Mouse (Mus musculus): Measurements from ENCODE around the gene Aaas. TPM values are rescaled to one million over a fixed set of nuclear protein-coding genes. Genes with fewer than 3 reads are reported as not detected.

Gene Aaas
- polyA plus RNA-seq (2012; ENCODE audit: insufficient read depth, insufficient read length, missing spikeins) = 13.2 and 20.7 TPM in 2 replicates

DNA sequence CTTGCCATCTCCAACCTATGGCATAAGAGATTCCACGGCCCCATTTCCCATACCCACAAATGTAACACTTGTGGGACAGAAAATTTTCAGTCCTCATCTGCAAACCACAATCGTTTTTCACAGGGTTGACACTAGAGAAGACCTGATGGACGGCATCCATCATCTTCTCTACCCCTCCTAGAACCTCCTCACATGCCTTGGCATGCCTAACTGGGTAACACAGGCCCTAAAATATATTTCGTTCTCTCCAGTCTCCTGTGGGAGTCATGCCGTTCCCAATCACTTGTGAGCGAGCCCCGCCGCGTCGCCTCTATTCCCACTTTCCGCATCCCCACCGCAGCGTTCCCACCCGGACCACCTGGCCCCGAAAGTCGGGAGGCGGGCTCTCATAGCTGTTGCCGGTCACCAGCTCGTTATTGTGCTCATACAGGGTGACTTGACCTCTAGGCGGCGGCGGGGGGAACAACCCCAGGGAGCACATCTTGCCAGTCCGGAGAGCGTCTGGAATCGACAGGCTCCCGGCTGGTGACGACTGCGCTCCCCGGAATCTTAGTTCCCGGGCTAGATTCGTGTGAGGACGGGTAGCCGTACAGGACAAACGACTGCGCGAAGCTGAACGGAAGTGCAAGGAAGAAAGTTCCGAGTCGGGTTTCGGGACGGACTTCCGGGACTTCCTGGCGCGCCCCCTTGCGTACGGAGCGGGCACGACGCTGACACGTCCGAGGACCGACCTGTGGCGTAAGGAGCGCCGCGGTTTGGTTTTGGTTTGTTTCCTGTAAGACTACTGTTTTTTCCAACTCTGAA, at the start of gene Aaas:
Aaas (minus strand) TSS at position 634 of the 804 bp plus-strand sequence.
- Histone ChIP-seq H3K27ac (replicated peaks; ENCODE audit: low read depth, low read length) (peak within 1 kb of the TSS; percentile 66), H3K4me1 (ENCODE audit: control insufficient read depth, insufficient read depth, insufficient read length, low read length) (peaks cover 5% of the 10 kb centered on the region; the same call in 1 of the 2 replicates), H3K4me3 (ENCODE audit: insufficient read depth, low read depth, low read length) (peak within 1 kb of the TSS; percentile 82)

DNA sequence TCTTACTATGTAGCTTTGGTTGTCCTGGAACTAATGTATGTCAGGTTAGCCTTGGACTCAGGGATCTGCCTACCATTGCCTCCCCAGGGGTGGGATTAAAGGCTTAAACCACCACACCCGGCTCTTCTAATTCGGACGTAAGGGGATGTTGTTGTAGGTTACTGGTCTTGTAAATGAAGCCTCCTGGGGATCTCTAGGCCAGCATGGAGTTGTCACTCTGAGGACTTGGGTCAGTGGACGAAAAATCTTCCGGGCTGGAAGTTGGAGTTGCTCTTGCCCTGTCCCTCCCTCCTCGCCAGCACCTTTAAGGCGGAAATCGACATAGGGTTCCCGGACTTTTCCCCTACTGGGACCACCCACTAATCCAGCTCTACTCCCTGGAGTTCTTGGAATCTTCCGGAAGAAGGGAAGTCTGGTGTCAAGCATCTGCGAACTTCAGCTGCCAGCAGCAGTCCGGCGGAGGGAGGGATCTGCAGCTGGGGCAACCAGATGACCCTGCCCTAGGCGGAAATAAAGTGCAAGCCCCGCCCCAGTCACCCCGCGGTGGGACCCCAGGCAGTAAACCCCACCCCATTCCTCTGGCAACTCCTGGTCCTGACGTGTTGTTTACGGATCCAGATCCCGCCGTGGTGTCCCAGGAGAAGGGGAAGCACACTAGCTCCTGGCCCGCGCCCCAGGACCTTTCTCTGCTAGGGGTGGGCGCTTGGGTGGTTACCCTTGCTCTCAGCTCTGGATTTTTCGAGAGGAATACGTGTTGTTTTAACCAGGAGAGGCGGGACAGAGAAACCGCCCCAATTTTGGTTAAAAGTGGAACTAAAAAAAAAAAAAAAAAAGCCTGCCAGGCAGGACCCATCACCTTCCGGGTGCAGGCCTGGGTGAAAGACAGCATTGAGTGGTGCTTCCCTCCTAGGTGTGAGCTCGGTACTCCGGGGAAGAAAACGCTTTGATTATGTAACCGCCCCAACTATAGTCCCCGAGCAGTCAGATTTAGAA, 49.0 kb upstream of the Aaas start:
- Histone ChIP-seq H3K4me1 (ENCODE audit: control insufficient read depth, insufficient read depth, insufficient read length, low read length) (peaks cover 20% of the 10 kb centered on the region), H3K4me3 (ENCODE audit: insufficient read depth, low read depth, low read length) (peak overlapping the region; percentile 63), H3K27ac (replicated peaks; ENCODE audit: low read depth, low read length) (peak overlapping the region; percentile 96)

GRCm38 (mm10) chr15:102398629-102399028, 48.1 kb upstream of the Aaas start:
- Histone ChIP-seq H3K4me1 (ENCODE audit: control insufficient read depth, insufficient read depth, insufficient read length, low read length) (peaks cover 19% of the 10 kb centered on the region), H3K4me3 (ENCODE audit: insufficient read depth, low read depth, low read length) (peak overlapping the region; percentile 63)

DNA sequence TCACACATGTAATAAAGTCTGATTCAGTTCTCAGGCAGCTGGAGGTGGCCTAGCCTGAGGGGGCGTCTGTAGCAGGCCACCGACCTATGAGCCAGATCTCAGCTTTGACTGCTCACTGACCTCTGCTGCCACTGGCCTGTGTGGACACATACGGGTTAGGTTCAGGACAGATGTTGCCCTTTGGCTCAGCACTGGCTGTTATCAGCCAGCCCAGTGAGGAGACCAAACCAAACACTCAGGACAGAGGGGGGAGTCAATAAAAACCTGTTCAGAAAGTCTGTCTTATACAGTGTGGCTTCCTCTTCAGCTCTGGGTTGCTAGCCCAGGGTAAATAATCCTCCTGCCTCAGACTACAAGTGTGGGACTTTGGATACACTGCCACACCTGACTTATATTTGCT, 44.5 kb upstream of the Aaas start:
- H3K27ac ChIP-seq (replicated peaks; ENCODE audit: low read depth, low read length) = peak overlapping the region; percentile 88
- H3K4me1 ChIP-seq (ENCODE audit: control insufficient read depth, insufficient read depth, insufficient read length, low read length) = peaks cover 15% of the 10 kb centered on the region
- no peak overlapping the region for H3K4me3 ChIP-seq (ENCODE audit: insufficient read depth, low read depth, low read length)

More at GRCm38 (mm10) chr15:102398629-102399028, 48.1 kb upstream of the Aaas start:
- peak overlapping the region; percentile 96 for H3K27ac ChIP-seq (replicated peaks; ENCODE audit: low read depth, low read length)

GRCm38 (mm10) chr15:102393584-102394014, 43.0 kb upstream of the Aaas start:
- peaks cover 13% of the 10 kb centered on the region for H3K4me1 ChIP-seq (ENCODE audit: control insufficient read depth, insufficient read depth, insufficient read length, low read length)
- H3K27ac ChIP-seq (replicated peaks; ENCODE audit: low read depth, low read length) = peak overlapping the region; percentile 88
- H3K4me3 ChIP-seq (ENCODE audit: insufficient read depth, low read depth, low read length) = no peak overlapping the region

GRCm38 (mm10) chr15:102392520-102392919, 41.9 kb upstream of the Aaas start:
- H3K4me1 ChIP-seq (ENCODE audit: control insufficient read depth, insufficient read depth, insufficient read length, low read length) = peaks cover 9% of the 10 kb centered on the region
- H3K27ac ChIP-seq (replicated peaks; ENCODE audit: low read depth, low read length) = peak overlapping the region; percentile 44
- no peak overlapping the region for H3K4me3 ChIP-seq (ENCODE audit: insufficient read depth, low read depth, low read length)

GRCm38 (mm10) chr15:102388942-102389341, 38.4 kb upstream of the Aaas start:
- H3K4me3 ChIP-seq (ENCODE audit: insufficient read depth, low read depth, low read length) = no peak overlapping the region
- no peaks in the 10 kb centered on the region for H3K4me1 ChIP-seq (ENCODE audit: control insufficient read depth, insufficient read depth, insufficient read length, low read length)
- H3K27ac ChIP-seq (replicated peaks; ENCODE audit: low read depth, low read length) = no peak overlapping the region

DNA sequence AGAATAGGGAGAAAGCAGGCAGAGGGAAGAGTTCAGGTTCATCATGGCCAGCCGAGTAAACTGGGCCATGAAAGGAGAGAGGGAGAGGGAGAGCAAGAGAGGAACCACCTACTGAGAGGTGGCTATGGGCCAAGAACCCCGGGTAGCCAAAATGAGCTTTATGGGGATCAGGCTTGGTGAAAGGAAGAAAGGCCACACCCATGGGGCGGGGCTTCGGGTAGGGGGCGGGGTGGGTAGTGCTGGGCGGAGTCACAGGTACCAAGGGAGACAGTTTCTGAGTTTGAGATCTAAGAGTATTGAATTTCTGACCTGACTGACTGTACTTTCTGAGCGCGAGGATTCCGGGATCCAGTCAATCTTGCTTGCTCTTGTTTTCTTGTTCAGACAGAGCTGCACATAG, 36.1 kb upstream of the Aaas start:
- no peaks in the 10 kb centered on the region for H3K4me1 ChIP-seq (ENCODE audit: control insufficient read depth, insufficient read depth, insufficient read length, low read length)
- no peak overlapping the region for H3K4me3 ChIP-seq (ENCODE audit: insufficient read depth, low read depth, low read length)
- H3K27ac ChIP-seq (replicated peaks; ENCODE audit: low read depth, low read length) = no peak overlapping the region

- no peaks in the 10 kb centered on the region for H3K4me1 ChIP-seq (ENCODE audit: control insufficient read depth, insufficient read depth, insufficient read length, low read length)
- no peak overlapping the region for H3K27ac ChIP-seq (replicated peaks; ENCODE audit: low read depth, low read length)
- H3K4me3 ChIP-seq (ENCODE audit: insufficient read depth, low read depth, low read length) = no peak overlapping the region
Observed at GRCm38 (mm10) chr15:102383671-102384070, 33.1 kb upstream of the Aaas start.

DNA sequence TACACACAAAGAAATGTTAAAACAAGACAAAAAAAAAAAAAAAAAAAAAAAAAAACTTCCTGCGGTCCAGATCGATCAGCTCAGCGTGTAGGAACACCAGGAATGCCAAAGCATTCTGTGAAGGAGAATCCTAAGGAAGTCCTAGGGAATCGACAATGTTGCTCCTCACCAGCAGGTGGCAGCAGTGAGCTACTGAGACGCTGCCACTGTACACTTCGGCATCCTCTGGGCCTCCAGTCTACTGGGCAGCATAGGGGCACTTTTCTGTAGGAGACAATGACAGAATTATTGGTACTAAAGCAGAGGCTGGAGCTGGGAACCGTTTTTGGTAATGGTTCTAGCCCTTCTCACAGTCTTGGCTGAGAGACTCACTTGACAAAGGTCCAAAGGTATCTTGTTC, 31.0 kb upstream of the Aaas start:
- H3K4me1 ChIP-seq (ENCODE audit: control insufficient read depth, insufficient read depth, insufficient read length, low read length) = peaks cover 3% of the 10 kb centered on the region; the same call in 1 of the 2 replicates
- no peak overlapping the region for H3K4me3 ChIP-seq (ENCODE audit: insufficient read depth, low read depth, low read length)

GRCm38 (mm10) chr15:102377810-102378262, 27.3 kb upstream of the Aaas start:
- H3K4me1 ChIP-seq (ENCODE audit: control insufficient read depth, insufficient read depth, insufficient read length, low read length) = peaks cover 3% of the 10 kb centered on the region; the same call in 1 of the 2 replicates
- peak overlapping the region; percentile 92 for H3K27ac ChIP-seq (replicated peaks; ENCODE audit: low read depth, low read length)
- peak overlapping the region; percentile 76; the same call in 1 of the 2 replicates for H3K4me3 ChIP-seq (ENCODE audit: insufficient read depth, low read depth, low read length)

More for the DNA sequence above, 31.0 kb upstream of the Aaas start:
- no peak overlapping the region for H3K27ac ChIP-seq (replicated peaks; ENCODE audit: low read depth, low read length)

DNA sequence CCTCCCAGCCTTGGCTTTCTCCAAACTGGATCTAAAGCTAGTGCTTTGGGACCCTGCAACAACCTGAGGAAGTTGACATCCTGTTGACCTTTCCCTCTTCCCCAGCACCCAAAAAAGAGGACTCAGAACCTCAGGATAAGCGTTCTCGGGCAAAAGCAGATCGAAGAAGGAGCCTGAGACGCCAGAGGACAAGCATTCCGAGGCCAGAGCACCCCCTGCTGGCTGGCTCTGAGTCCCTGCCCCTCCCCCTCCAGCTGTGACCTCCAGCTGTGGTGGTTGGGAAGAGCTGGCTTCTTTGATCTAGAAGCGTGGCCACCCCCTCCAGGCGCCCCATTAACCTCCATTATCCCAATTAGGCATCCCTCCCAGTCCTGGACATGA, 26.6 kb upstream of the Aaas start:
- H3K4me1 ChIP-seq (ENCODE audit: control insufficient read depth, insufficient read depth, insufficient read length, low read length) = peaks cover 3% of the 10 kb centered on the region; the same call in 1 of the 2 replicates
- H3K4me3 ChIP-seq (ENCODE audit: insufficient read depth, low read depth, low read length) = peak overlapping the region; percentile 76
- H3K27ac ChIP-seq (replicated peaks; ENCODE audit: low read depth, low read length) = peak overlapping the region; percentile 77

GRCm38 (mm10) chr15:102376453-102377162, 26.0 kb upstream of the Aaas start:
- peaks cover 3% of the 10 kb centered on the region; the same call in 1 of the 2 replicates for H3K4me1 ChIP-seq (ENCODE audit: control insufficient read depth, insufficient read depth, insufficient read length, low read length)
- peak overlapping the region; percentile 76 for H3K4me3 ChIP-seq (ENCODE audit: insufficient read depth, low read depth, low read length)
- H3K27ac ChIP-seq (replicated peaks; ENCODE audit: low read depth, low read length) = peak overlapping the region; percentile 77

DNA sequence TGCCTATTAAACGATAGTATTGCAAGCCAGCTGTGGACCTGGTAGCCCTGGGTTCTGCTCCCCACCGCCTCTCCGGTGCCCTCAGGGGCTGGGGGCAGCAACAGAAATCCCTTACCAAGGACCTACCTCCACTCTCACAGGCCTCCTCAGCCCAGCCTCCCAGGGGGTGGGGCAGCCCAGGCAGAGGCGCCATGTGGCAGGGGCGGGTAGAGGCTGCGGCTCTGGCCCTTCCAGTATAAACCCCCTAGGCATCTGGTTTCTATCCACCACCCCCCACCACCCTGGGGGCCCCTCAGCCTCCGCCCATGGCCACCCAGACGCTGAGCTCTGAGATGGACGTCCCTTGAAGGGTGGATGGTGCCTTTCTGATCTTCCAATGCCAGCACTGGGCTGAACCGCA, 20.2 kb upstream of the Aaas start:
- Histone ChIP-seq H3K4me1 (ENCODE audit: control insufficient read depth, insufficient read depth, insufficient read length, low read length) (no peaks in the 10 kb centered on the region; the same call in 1 of the 2 replicates), H3K27ac (replicated peaks; ENCODE audit: low read depth, low read length) (no peak overlapping the region), H3K4me3 (ENCODE audit: insufficient read depth, low read depth, low read length) (no peak overlapping the region)
